Mouse (Mus musculus): ENCODE measurements around the gene Anxa2.
A peak's percentile ranks its signal among the peaks of the same experiment; 100 is the strongest.

Gene Anxa2

GRCm38 (mm10) chr9:69453066-69453900 lies at the start of gene Anxa2:
Gene Anxa2 (plus strand): TSS chr9:69453620.
- peak; percentile 100 for DNase-seq

- DNase-seq, result no peak
Observed at GRCm38 (mm10) chr9:69404671-69405070, 48.7 kb upstream of the Anxa2 start.

- DNase-seq, result no peak
Observed at GRCm38 (mm10) chr9:69419476-69419875, 33.9 kb upstream of the Anxa2 start.

GRCm38 (mm10) chr9:69430531-69430930 lies 22.9 kb upstream of the Anxa2 start:
- no peak for DNase-seq

- peak; percentile 65 for DNase-seq
Observed at GRCm38 (mm10) chr9:69431863-69432555, 21.4 kb upstream of the Anxa2 start.

- peak; percentile 56 for DNase-seq
Observed at GRCm38 (mm10) chr9:69435194-69435593, 18.2 kb upstream of the Anxa2 start.

- peak; percentile 40 for DNase-seq
Observed at GRCm38 (mm10) chr9:69435662-69436061, 17.8 kb upstream of the Anxa2 start.

- DNase-seq, result peak; percentile 94
Observed at GRCm38 (mm10) chr9:69439805-69440357, 13.5 kb upstream of the Anxa2 start.

GRCm38 (mm10) chr9:69442471-69443038 lies 10.9 kb upstream of the Anxa2 start:
- DNase-seq, result peak; percentile 89

GRCm38 (mm10) chr9:69443203-69443602 lies 10.2 kb upstream of the Anxa2 start:
- peak; percentile 97 for DNase-seq

- peak; percentile 70 for DNase-seq
Observed at GRCm38 (mm10) chr9:69448801-69449200, 4.6 kb upstream of the Anxa2 start.

- DNase-seq, result peak; percentile 77
Observed at GRCm38 (mm10) chr9:69450636-69451035, 2.8 kb upstream of the Anxa2 start.

GRCm38 (mm10) chr9:69451886-69452810 lies 1.3 kb upstream of the Anxa2 start:
- peak; percentile 51 for DNase-seq

GRCm38 (mm10) chr9:69453901-69454666 lies 664 bp downstream of the Anxa2 start:
- no peak for DNase-seq

- DNase-seq, result no peak
Observed at GRCm38 (mm10) chr9:69454691-69455090, 1.3 kb downstream of the Anxa2 start.

GRCm38 (mm10) chr9:69455391-69455790 lies 2.0 kb downstream of the Anxa2 start:
- peak; percentile 98 for DNase-seq

- peak; percentile 97 for DNase-seq
Observed at GRCm38 (mm10) chr9:69456406-69457075, 3.1 kb downstream of the Anxa2 start.

GRCm38 (mm10) chr9:69457143-69457542 lies 3.7 kb downstream of the Anxa2 start:
- DNase-seq, result peak; percentile 89

- peak; percentile 97 for DNase-seq
Observed at GRCm38 (mm10) chr9:69457747-69458625, 4.6 kb downstream of the Anxa2 start.

- peak; percentile 97 for DNase-seq
Observed at GRCm38 (mm10) chr9:69458982-69459381, 5.6 kb downstream of the Anxa2 start.
